Mouse (Mus musculus) left cerebral cortex, postnatal 4 days (tissue): ENCODE measurements around the gene Gm17304. TPM values are rescaled to one million over a fixed set of nuclear protein-coding genes. Genes with fewer than 3 reads are reported as not detected.
A peak's percentile ranks its signal among the peaks of the same experiment; 100 is the strongest.

Source experiments
- DNase-seq: peaks from one replicate; pipeline ENCODE4 v3.0.0-alpha.2; 2022
- intact Hi-C: fragments of 180-260 bp; cut with DNase I; formaldehyde crosslinking; loops from one replicate; pipeline ENCODE4 v1.15.1; 2025
- total RNA-seq, 2 experiments: library from RNA; stranded (reverse); gene quantifications; 2 replicates each; pipeline ENCODE4 v1.2.3; 2021

Gene Gm17304
- total RNA-seq, 2 experiments from 2014 or later, result not detected

- intact Hi-C loops, result no loop called here
- no peak for DNase-seq
Observed at GRCm38 (mm10) chr5:106622193-106622592, 13.3 kb downstream of the Gm17304 start.

- DNase-seq, result no peak
- intact Hi-C loops, result no loop called here
Observed at GRCm38 (mm10) chr5:106623337-106623736, 14.4 kb downstream of the Gm17304 start.

DNA sequence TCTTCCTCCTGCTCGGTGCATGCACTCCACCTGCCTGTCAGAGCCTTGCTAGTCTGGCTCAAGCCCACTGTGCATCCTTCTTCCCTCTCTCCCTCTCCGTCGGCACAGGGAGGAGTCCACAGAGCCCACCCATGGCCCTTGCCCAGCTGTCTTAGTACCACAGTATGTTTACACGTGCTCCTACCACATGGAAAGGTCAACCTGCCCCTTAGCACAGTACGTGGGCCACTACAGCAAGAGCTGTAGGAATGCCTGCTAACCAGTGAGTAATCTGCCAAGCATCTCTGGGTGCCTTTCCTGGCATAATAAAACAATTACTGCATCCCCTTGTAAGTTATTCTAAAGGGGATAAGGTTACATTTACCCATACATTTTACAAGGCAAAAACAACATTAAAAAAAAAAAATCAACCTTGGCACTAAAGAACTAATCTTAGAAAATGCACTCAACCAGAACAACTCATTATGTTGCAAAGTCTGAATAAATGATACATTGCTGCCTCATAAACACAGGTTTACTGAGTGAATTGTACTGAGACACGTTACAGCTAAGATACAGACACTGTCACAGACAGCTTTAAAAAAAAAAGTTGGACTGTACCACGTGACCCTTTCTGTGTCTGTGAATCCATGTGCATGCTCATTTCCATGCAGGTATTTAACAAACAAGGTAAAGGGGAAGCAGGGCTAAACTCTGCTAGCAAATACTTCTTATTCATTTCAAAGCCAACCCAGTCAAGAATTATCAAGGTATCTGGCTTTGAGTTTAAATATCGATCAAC is 19.7 kb downstream of the Gm17304 start:
- intact Hi-C loops, result no loop called here
- no peak for DNase-seq

- intact Hi-C loops, result no loop called here
- DNase-seq, result no peak
Observed at GRCm38 (mm10) chr5:106636423-106636946, 27.6 kb downstream of the Gm17304 start.

DNA sequence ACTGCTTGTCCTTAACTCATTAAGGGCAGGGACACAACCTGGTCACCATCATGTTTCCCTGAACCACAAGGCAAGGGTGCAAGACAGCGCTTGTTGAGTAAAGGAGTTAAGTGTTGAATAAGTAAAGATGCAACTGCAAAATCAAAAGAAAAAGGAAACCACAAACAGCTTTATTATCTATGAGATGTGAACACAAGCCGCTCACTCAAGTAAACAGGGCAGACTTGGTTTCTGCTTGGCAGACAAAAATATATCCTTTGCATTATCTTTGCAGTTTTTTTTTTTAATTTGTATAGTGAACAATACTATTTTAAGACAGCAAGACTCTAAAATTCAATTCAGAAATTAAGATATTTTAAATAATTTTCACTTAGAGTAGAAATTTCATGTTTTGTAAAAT is 30.7 kb downstream of the Gm17304 start:
- intact Hi-C loops, result loop anchor here (10.0 kb wide), 1 partner anchor 715 kb away; no protein-coding TSS in a partner anchor

GRCm38 (mm10) chr5:106640235-106640809 is 31.4 kb downstream of the Gm17304 start:
- DNase-seq, result peak; percentile 13
- intact Hi-C loops, result loop anchor here (10.0 kb wide), 1 partner anchor 716 kb away; no protein-coding TSS in a partner anchor

More for the DNA sequence above, 30.7 kb downstream of the Gm17304 start:
- no peak for DNase-seq

DNA sequence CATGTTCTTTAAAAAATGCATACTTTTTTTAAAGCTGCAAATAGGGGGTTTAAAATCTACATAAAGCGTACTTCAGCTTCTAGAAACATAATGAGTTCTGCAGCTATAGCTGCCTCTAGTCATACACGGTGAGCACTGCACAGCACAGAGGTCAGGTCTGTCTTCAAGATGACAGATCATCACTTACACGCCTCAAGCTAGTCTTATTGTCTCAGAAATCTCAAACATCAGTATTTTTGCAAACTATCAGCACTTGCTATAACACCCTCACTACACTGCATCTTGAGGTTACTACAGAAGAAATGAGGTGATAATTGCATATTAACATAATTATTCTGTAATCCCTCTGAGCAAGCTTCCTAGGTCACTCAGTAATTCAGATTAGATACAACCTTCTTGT is 33.0 kb downstream of the Gm17304 start:
- intact Hi-C loops, result loop anchor here (10.0 kb wide), 1 partner anchor 717 kb away; no protein-coding TSS in a partner anchor
- DNase-seq, result no peak

DNA sequence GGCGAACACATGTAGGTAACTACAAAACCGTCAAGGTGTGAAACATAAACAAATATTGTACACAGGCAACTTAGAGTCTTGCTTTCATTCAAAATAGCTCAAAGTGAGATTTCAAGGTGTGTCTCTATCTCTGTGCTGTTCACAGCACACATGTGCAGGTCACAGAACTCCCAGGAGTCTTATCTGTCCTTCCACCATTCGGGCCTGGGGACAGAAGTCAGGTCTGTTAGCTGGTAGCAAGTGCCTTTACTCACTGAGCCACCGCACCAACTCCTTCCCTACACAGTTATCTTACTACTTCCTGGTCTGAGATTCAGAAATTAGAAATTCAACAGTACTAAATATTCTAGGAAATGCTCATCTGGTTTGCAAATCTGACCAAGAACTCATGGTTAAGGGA is 34.5 kb downstream of the Gm17304 start:
- intact Hi-C loops, result loop anchor here (10.0 kb wide), 1 partner anchor 719 kb away; no protein-coding TSS in a partner anchor
- no peak for DNase-seq

- DNase-seq, result no peak
- intact Hi-C loops, result loop anchor here (5.0 to 10.0 kb wide), 2 partner anchors 182 to 725 kb away; no protein-coding TSS in a partner anchor
Observed at GRCm38 (mm10) chr5:106649441-106649840, 40.5 kb downstream of the Gm17304 start.

GRCm38 (mm10) chr5:106649995-106650394 is 41.1 kb downstream of the Gm17304 start:
- intact Hi-C loops, result loop anchor here (5.0 to 10.0 kb wide), 2 partner anchors 183 to 725 kb away; no protein-coding TSS in a partner anchor
- DNase-seq, result no peak

DNA sequence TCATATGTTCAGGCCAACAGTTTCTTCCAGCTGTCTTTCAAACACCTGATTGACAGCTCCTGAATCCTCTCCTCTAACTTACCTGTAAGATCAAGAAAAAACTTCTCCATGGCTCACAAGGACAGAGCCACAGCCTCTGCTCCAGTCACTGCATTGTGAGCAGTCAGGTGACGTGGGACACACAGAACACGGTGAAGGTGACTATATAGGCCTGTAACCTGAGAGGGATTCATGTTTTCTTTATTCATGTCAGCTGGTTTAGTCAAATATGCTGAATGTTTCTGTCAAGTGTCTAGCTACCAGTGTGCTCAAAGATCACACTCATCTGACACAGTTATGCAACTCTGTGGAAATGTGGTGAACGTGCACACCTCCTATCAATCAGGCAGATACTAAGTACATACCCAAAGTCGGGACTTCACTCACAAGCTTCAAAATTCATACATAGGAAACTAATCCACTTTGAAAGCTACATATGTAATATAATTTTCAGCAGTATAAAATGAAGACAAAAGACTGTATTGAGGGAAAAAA is 43.4 kb downstream of the Gm17304 start:
- intact Hi-C loops, result no loop called here
- no peak for DNase-seq

GRCm38 (mm10) chr5:106652790-106653328 is 44.0 kb downstream of the Gm17304 start:
- intact Hi-C loops, result no loop called here
- no peak for DNase-seq

Other genes starting within 250 kb of the Gm17304 start
- 1 to 10 TPM in 1 of 2 experiments, under 1 TPM in 1; 0.84 to 2.5 TPM for gene Barhl2, start 150.9 kb upstream of the Gm17304 start, total RNA-seq
- 100 to 1,000 TPM; 106 to 109 TPM for gene Zfp644, start 88.2 kb downstream of the Gm17304 start, total RNA-seq